Mouse (Mus musculus): ENCODE results near the gene Lrrc15.

The Lrrc15 gene

GRCm38 (mm10) chr16:30282844-30283495 is at the start of gene Lrrc15:
Gene Lrrc15 (minus strand): TSS chr16:30283256.
- in situ Hi-C loops (cut with MboI; ENCODE audit: low sequenced_read_pairs) = no loop called here

- in situ Hi-C loops (cut with MboI; ENCODE audit: low sequenced_read_pairs) = no loop called here
Observed at GRCm38 (mm10) chr16:30314236-30314635, 31.2 kb upstream of the Lrrc15 start.

GRCm38 (mm10) chr16:30310647-30311046 is 27.6 kb upstream of the Lrrc15 start, which contains the start of gene Gp5:
Gene Gp5 (minus strand): TSS chr16:30310779.
- in situ Hi-C loops (cut with MboI; ENCODE audit: low sequenced_read_pairs) = no loop called here

- in situ Hi-C loops (cut with MboI; ENCODE audit: low sequenced_read_pairs) = no loop called here
Observed at GRCm38 (mm10) chr16:30310171-30310515, 27.1 kb upstream of the Lrrc15 start.

- in situ Hi-C loops (cut with MboI; ENCODE audit: low sequenced_read_pairs) = no loop called here
Observed at GRCm38 (mm10) chr16:30309395-30310170, 26.5 kb upstream of the Lrrc15 start.

GRCm38 (mm10) chr16:30308616-30309394 is 25.7 kb upstream of the Lrrc15 start:
- in situ Hi-C loops (cut with MboI; ENCODE audit: low sequenced_read_pairs) = no loop called here

- in situ Hi-C loops (cut with MboI; ENCODE audit: low sequenced_read_pairs) = no loop called here
Observed at GRCm38 (mm10) chr16:30307961-30308615, 25.0 kb upstream of the Lrrc15 start.

GRCm38 (mm10) chr16:30307306-30307705 is 24.2 kb upstream of the Lrrc15 start:
- in situ Hi-C loops (cut with MboI; ENCODE audit: low sequenced_read_pairs) = no loop called here

- in situ Hi-C loops (cut with MboI; ENCODE audit: low sequenced_read_pairs) = no loop called here
Observed at GRCm38 (mm10) chr16:30306102-30306501, 23.0 kb upstream of the Lrrc15 start.

- in situ Hi-C loops (cut with MboI; ENCODE audit: low sequenced_read_pairs) = no loop called here
Observed at GRCm38 (mm10) chr16:30304236-30304635, 21.2 kb upstream of the Lrrc15 start.

GRCm38 (mm10) chr16:30303411-30303810 is 20.4 kb upstream of the Lrrc15 start:
- in situ Hi-C loops (cut with MboI; ENCODE audit: low sequenced_read_pairs) = no loop called here

GRCm38 (mm10) chr16:30302686-30303085 is 19.6 kb upstream of the Lrrc15 start:
- in situ Hi-C loops (cut with MboI; ENCODE audit: low sequenced_read_pairs) = no loop called here

- in situ Hi-C loops (cut with MboI; ENCODE audit: low sequenced_read_pairs) = no loop called here
Observed at GRCm38 (mm10) chr16:30299711-30300277, 16.7 kb upstream of the Lrrc15 start.

GRCm38 (mm10) chr16:30297450-30297849 is 14.4 kb upstream of the Lrrc15 start:
- in situ Hi-C loops (cut with MboI; ENCODE audit: low sequenced_read_pairs) = no loop called here

GRCm38 (mm10) chr16:30296601-30297275 is 13.7 kb upstream of the Lrrc15 start:
- in situ Hi-C loops (cut with MboI; ENCODE audit: low sequenced_read_pairs) = no loop called here

- in situ Hi-C loops (cut with MboI; ENCODE audit: low sequenced_read_pairs) = no loop called here
Observed at GRCm38 (mm10) chr16:30295106-30295505, 12.1 kb upstream of the Lrrc15 start.

- in situ Hi-C loops (cut with MboI; ENCODE audit: low sequenced_read_pairs) = no loop called here
Observed at GRCm38 (mm10) chr16:30290436-30290835, 7.4 kb upstream of the Lrrc15 start.

- in situ Hi-C loops (cut with MboI; ENCODE audit: low sequenced_read_pairs) = no loop called here
Observed at GRCm38 (mm10) chr16:30285701-30286100, 2.6 kb upstream of the Lrrc15 start.

- in situ Hi-C loops (cut with MboI; ENCODE audit: low sequenced_read_pairs) = no loop called here
Observed at GRCm38 (mm10) chr16:30283743-30284337, 784 bp upstream of the Lrrc15 start.

Measured in CH12F3 (cell line).